Mouse (Mus musculus) frontal cortex, postnatal 25 days (tissue): Measurements from ENCODE around the gene Fancf.

ENCODE experiments used
- DNase-seq, 2 experiments: peaks; one replicate each; pipeline ENCODE4 v3.0.0; 2022; ENCODE audit warnings: low spot score in 2 of 2

Fancf gene

GRCm38 (mm10) chr7:51862097-51862492 lies at the start of gene Fancf:
TSS of gene Fancf (minus strand) at chr7:51862267.
- DNase-seq, result peak; percentile 99 to 100

DNA sequence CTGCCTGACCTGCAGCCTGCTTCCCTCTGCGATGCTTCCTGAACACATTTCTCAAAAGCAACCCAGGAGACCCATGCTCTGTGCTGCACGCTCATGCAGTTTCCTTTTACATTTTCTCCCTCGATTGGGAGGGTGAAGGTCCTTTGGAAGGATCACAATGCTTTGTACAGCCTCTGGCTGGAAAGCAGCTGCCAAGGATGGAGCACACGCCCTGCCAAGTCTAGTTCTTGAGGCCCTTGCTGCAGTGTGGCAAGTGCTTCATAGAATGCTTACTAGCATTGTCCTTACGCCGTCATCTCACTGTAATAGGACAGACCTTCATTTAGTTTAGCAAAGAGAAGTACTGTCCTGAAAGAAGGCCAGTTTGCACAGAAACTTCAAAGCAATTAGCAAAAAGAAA lies 37.0 kb upstream of the Fancf start:
- DNase-seq, result no peak

DNA sequence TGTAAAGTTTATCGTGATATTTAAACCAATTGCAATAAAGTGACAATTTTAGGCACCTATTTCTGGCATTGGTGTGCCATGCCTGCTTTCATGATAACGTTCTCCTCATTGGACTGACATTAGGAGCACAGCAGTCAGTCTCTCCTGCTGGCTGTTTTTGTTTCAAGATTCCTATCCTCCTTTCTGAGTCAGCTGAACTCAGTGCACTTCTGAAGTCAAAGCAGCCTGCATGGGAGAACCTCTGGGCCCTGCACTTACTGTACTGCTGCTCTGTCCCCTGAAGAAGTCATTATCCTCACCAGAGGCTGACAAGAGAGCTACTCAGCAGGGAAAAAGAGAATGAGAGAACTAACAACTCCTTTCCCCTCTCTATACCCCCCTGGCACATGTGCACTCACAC lies 32.9 kb upstream of the Fancf start:
- no peak for DNase-seq

DNA sequence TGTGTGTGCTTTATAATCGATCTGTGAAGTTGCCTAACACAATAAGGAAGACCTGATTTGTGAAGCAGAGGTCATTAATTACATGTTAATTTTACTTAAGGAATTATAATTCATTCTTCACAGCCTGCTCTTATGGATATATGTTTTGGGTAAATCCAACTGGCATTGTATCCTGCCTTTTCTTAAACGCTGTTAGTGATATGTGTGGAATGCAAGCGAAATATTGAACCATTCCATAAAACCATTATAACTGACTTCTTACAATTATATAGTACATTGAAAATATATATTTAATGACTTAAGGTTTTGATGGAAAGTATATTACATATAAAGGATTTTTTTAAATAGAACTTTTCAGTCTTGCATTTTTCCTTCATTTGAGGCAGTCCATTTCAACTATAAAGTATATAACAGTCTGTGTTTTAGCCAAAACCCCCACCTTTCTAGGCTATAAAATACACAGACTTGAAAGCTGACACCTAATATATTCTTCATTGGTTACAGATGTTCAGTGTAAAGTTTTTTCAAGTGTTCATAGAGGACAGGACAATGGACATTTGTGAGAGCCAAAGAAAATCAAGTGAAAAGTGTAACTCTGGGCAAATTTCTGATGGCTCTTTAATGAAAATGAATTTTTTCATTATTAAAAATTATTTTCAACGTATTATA lies 32.2 kb upstream of the Fancf start:
- DNase-seq, result no peak

DNA sequence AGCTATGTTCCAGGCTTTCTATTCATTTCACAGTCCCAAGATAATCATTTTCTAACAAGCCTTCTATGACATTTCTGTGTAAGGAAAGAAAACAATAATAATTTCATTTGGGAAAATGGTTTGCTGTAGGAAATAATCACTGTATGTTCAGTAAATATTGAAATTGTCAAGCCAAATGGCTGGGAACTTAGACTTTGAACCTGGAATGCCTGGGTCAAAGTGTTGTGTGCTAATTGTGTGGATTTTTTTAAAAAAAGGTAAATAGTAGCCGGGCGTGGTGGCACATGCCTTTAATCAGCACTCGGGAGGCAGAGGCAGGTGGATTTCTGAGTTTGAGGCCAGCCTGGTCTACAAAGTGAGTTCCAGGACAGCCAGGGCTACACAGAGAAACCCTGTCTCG lies 30.9 kb upstream of the Fancf start:
- no peak for DNase-seq

- no peak for DNase-seq
Observed at GRCm38 (mm10) chr7:51892224-51892965, 30.3 kb upstream of the Fancf start.

GRCm38 (mm10) chr7:51889601-51890000 lies 27.5 kb upstream of the Fancf start:
- no peak for DNase-seq

GRCm38 (mm10) chr7:51887678-51888567 lies 25.9 kb upstream of the Fancf start:
- no peak for DNase-seq

DNA sequence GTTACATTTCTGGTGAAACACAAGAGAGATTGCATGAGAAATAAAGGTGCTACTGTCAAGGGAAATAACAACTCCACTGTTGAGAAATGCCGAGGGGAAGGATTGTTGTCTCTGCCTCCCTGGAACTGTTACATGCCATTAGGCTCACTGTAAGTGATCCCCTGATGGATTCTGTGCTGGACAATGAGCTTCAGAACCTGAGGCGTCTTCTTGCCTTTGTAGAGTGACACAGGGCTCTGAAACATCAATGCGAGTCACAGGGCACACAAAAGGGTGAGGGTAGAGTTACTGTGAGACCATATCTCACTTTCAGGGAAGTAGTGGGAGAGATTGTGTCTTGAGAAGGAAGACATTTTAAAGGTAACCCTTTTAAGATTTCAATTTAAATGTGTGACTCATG lies 23.3 kb upstream of the Fancf start:
- no peak for DNase-seq

GRCm38 (mm10) chr7:51880121-51880520 lies 18.1 kb upstream of the Fancf start:
- DNase-seq, result no peak

GRCm38 (mm10) chr7:51879136-51879723 lies 17.2 kb upstream of the Fancf start:
- peak; percentile 32 to 51 for DNase-seq

DNA sequence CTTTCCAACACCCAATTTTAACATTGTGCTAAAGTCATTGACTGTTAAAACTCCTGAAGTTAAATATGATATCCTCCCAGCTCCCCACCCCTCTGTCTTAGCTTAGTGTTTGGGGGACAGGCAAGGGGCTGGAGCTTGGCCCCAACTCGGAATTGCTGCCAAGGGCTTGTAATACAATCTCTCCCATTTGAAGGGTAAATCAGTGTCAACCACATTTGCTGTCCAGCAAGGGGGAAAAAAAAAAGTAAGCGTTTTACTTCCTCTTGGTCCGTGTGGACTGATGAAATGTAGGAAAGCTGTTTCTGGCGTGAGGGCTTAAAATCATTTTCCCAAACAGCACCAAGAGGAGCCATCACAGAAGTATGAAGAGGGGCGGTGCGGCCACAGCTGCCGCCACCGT lies 16.7 kb upstream of the Fancf start:
- DNase-seq, result no peak

DNA sequence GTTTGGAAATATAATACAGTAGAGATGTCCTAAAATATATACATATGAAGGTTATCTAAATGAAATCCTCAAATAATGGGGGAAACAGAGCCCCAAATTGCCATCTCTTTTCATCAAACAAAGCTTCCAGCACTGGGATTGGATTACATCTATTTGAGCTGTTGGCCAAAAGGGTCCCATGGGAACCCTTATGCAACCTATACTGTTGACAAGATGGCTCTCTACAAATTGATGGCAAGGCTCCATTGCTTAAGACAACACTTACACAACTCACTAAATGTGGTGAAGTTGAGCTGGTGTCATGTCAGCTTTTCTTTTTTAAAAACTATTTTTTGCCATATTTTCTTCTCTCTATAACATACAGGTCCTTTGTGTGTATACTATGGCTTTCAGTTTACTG lies 14.2 kb upstream of the Fancf start:
- DNase-seq, result no peak

DNA sequence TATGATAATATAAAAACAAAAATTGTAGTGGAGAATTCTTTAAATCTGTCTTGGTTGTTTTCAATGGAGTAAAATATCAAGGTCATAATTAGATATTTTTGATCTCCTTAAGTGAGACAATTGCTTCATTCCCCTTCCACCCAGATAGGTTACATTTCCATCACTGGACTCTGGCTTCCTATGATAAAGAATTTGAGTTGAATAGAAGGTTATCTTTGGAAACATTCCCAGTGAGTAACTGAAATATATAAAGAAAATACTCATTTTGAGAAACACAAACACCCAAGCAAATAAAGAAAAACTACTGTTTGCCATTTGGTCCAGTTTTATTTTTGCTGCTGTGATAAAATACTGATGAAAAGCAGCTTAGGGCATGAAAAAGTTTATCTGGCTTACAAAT lies 10.5 kb upstream of the Fancf start:
- DNase-seq, result no peak

DNA sequence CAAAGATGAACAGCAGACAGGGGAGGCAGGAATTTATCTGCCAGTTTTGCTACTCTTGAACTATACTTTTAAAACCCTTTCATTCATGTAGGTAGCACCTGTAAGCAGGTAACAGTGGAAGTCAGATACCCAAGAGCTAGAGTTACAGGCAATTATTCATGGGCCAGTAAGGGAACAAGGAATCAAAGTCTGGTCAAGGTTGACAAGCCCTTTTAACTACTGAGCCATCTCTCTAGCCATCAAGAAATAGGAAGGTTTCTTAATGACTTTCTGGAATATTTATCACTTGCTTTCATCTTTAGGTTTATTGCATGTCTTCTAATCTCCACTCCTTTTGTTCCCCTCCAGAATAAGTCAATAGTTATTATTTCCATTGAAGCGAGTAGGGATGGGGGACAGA lies 10.0 kb upstream of the Fancf start:
- no peak for DNase-seq

GRCm38 (mm10) chr7:51867983-51868382 lies 5.9 kb upstream of the Fancf start:
- no peak for DNase-seq

DNA sequence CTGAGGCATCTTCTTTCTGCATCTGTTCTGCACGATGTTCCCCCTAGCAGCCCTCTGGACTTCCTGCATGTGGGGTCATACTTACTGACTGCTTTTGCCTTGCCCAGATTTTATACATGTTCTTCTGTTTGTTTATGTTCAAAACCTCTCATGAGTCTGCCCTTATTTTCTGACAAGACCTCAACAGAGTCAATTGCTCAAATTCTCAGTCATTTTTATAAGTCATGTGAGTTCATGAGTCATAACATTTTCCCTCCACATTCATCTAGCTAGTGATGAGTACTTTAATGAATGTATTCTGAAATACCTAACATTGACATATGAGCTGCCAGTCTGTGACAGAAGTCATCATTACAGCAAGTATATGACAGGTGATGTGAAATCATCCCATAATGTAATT lies 3.3 kb upstream of the Fancf start:
- no peak for DNase-seq

GRCm38 (mm10) chr7:51862842-51863241 lies 775 bp upstream of the Fancf start:
- DNase-seq, result no peak

GRCm38 (mm10) chr7:51861250-51862096 lies 594 bp downstream of the Fancf start, which contains the start of gene Gas2:
TSS of gene Gas2 (plus strand) at chr7:51862015.
- DNase-seq, result peak; percentile 72 to 76

DNA sequence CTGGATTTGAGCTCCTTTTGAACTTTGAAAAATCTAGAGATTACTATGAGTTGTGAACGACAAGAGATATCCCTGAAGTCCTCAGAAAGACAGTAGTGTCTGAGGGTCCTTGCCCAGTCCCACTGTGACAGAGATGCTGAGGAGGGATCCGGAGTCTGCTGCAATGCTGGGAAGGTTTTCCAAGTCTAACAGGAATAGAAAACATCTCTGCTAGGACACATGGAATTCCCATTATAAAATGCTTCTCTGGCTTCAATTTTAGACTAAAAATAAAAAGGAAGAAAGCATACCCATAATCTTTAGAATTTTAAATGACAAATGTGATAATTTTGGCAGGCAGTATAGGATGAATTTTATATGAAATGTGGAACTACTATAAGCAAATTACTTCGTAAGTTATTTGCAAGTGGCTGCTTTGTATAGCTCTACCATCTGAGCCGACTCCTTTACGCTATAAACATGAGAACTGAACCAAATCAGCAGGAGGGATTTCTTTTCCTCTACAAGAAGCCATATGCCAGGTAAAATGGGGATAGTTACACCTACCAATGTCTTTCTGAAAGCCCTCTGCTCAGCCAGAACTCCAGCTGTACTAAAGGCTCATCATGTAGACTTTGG lies 10.1 kb downstream of the Fancf start:
- DNase-seq, result no peak

DNA sequence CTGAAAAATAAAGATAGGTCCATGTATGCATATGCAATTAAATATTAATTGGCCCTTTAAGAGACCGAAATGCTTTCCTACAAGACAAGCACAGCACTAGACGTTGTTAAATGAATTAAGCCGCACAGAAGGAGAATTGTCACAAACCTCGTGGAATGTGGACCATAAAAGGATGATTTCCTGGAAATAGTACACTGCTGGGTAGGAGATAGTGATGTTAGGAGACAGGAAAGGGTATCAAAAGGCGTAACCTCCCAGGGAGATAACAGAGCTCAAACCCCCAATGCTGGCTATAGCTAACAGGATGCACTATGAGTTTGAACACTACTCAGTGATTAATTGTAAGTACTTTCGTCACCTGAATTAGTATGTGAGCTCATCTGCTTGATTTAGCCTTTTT lies 11.2 kb downstream of the Fancf start:
- DNase-seq, result no peak
